Mouse (Mus musculus) MEL (cell line): Measurements from ENCODE around the gene Rtp3.

Source experiments
- BHLHE40 ChIP-seq: IDR thresholded peaks from 2 replicates; pipeline ENCODE4 v1.6.1; 2012; ENCODE audit warnings: low read depth, mild to moderate bottlenecking, inconsistent platforms, low read length, improper control_type of control experiment, borderline replicate concordance
- CHD2 ChIP-seq: IDR thresholded peaks from 2 replicates; pipeline ENCODE4 v1.6.1; 2011; ENCODE audit warnings: low read length, improper control_type of control experiment
- CTCF ChIP-seq, 3 experiments: IDR thresholded peaks in 2 of 3; conservative IDR thresholded peaks in 1 of 3; 2 replicates each; pipeline ENCODE4 v1.5.1; 2011 to 2012; ENCODE audit warnings: low read length in 3 of 3, low read depth in 2 of 3, mild to moderate bottlenecking in 2 of 3, improper control_type of control experiment in 1 of 3, inconsistent platforms in 1 of 3, mixed read lengths in 1 of 3, moderate library complexity in 1 of 3; ENCODE audit not compliant: control insufficient read depth in 1 of 3, insufficient read depth in 1 of 3, poor library complexity in 1 of 3, severe bottlenecking in 1 of 3
- HCFC1 ChIP-seq: IDR thresholded peaks from 2 replicates; pipeline ENCODE4 v1.6.1; 2012; ENCODE audit warnings: low read depth, mild to moderate bottlenecking, inconsistent platforms, low read length, improper control_type of control experiment, moderate library complexity
- NELFE ChIP-seq: IDR thresholded peaks from 2 replicates; pipeline ENCODE4 v1.6.1; 2011; ENCODE audit warnings: low read depth, low read length, improper control_type of control experiment
- USF2 ChIP-seq, 2 experiments: IDR thresholded peaks; 2 replicates each; pipeline ENCODE4 v1.6.1; 2011 to 2012; ENCODE audit warnings: improper control_type of control experiment in 2 of 2, low read length in 2 of 2, borderline replicate concordance in 1 of 2, inconsistent platforms in 1 of 2, low read depth in 1 of 2, mild to moderate bottlenecking in 1 of 2; ENCODE audit not compliant: insufficient read depth in 1 of 2
- ZMIZ1 ChIP-seq: IDR thresholded peaks from 2 replicates; pipeline ENCODE4 v1.6.1; 2012; ENCODE audit warnings: low read depth, mild to moderate bottlenecking, inconsistent platforms, low read length, improper control_type of control experiment, moderate library complexity

GRCm38 (mm10) chr9:110985541-110985940 is 4.8 kb downstream of the Rtp3 start:
- no peak for TF ChIP-seq CHD2
- no peak for TF ChIP-seq BHLHE40
- no peak for TF ChIP-seq NELFE
- no peak for TF ChIP-seq CTCF (IDR thresholded peaks at IDR 0.05 in 2 of 3, conservative IDR thresholded peaks at IDR 0.05 in 1 of 3; ENCODE audit: control insufficient read depth in 1 of 3, insufficient read depth in 1 of 3, low read depth in 2 of 3, low read length in 3 of 3, poor library complexity in 1 of 3, severe bottlenecking in 1 of 3)
- no peak for TF ChIP-seq HCFC1
- no peak for TF ChIP-seq USF2 (IDR thresholded peaks at IDR 0.05; ENCODE audit: borderline replicate concordance in 1 of 2, insufficient read depth in 1 of 2, low read depth in 1 of 2, low read length in 2 of 2)
- no peak for TF ChIP-seq ZMIZ1
